Mouse (Mus musculus) neural tube, embryonic 13.5 days (tissue): ENCODE results near the gene Myocd. TPM values are rescaled to one million over a fixed set of nuclear protein-coding genes. Genes with fewer than 3 reads are reported as not detected.

Source experiments
- ATAC-seq: fragments of 200-750 bp; cut with Nextera tagmentation; 2 replicates; pipeline ENCODE4 v1.8.0; 2017; ENCODE audit warnings: low read depth, mild to moderate bottlenecking, moderate TSS enrichment, moderate library complexity
- H3K27ac ChIP-seq: fragments of 300-500 bp; sonication (generic); replicated peaks from 2 replicates; pipeline ENCODE4 v1.5.1; 2015; ENCODE audit warnings: moderate library complexity, mild to moderate bottlenecking, inconsistent platforms
- H3K27me3 ChIP-seq: fragments of 300-500 bp; sonication (generic); 2 replicates; pipeline ENCODE4 v1.6.1; 2015; ENCODE audit warnings: mild to moderate bottlenecking, inconsistent platforms
- H3K36me3 ChIP-seq: fragments of 300-500 bp; sonication (generic); 2 replicates; pipeline ENCODE4 v1.6.1; 2015; ENCODE audit warnings: mild to moderate bottlenecking, inconsistent platforms
- H3K4me1 ChIP-seq: fragments of 300-500 bp; sonication (generic); replicated peaks from 2 replicates; pipeline ENCODE4 v1.6.1; 2015; ENCODE audit warnings: inconsistent platforms
- H3K4me2 ChIP-seq: fragments of 300-500 bp; sonication (generic); 2 replicates; pipeline ENCODE4 v1.6.1; 2015; ENCODE audit warnings: inconsistent platforms, mild to moderate bottlenecking, moderate library complexity
- H3K4me3 ChIP-seq: fragments of 300-500 bp; sonication (generic); 2 replicates; pipeline ENCODE4 v1.5.1; 2015; ENCODE audit warnings: mild to moderate bottlenecking, inconsistent platforms
- H3K9ac ChIP-seq: fragments of 300-500 bp; sonication (generic); 2 replicates; pipeline ENCODE4 v1.6.1; 2015; ENCODE audit warnings: moderate library complexity, mild to moderate bottlenecking, inconsistent platforms
- H3K9me3 ChIP-seq: fragments of 300-500 bp; sonication (generic); 2 replicates; pipeline ENCODE4 v1.6.1; 2016; ENCODE audit warnings: inconsistent platforms
- WGBS: fragments of 180-500 bp; shearing (Covaris S2); methylation state at CpG from one replicate; pipeline ENCODE4 v1.1.7; 2015; 5-methylcytosine and 5-hydroxymethylcytosine counted together
- polyA plus RNA-seq: library from polyadenylated mRNA; unstranded; fragments of >200 nt; fragmentation: Nextera tagmentation; extraction: Ambion mirVana; gene quantifications from 2 replicates; pipeline ENCODE4 v1.2.1, GENCODE M21; 2015

The Myocd gene
- polyA plus RNA-seq, 1 experiment from 2014 or later: 1.0 TPM

DNA sequence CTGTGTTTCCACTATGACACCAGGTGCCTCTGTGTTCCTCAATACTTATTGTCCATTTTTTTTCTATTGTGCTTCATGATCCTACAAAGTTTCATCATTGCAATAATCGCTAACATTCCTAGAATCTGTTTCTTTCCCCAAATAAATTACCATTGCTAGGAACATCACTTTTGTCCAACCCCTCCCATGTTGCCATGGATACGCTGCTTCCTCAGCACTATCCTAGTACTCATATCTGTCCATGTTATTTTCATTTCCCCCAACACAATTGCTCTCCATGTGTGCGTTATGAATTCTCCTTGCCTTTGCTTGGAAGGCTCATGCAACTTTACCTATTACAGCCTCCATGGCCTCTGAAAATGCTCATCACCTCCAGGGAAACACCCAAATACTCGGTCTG lies 19.4 kb downstream of the Myocd start:
- WGBS: 93% methylated on average over 4 of the region's 4 CpGs

GRCm38 (mm10) chr11:65246301-65247054 lies 23.3 kb downstream of the Myocd start:
- WGBS: 84% methylated on average over 8 of the region's 8 CpGs
- Histone ChIP-seq H3K36me3 (no peaks in the 10 kb centered on the region), H3K4me2 (no peak overlapping the region), H3K9me3 (no peaks in the 10 kb centered on the region), H3K9ac (no peak overlapping the region), H3K4me1 (no peaks in the 10 kb centered on the region), H3K4me3 (no peak overlapping the region), H3K27me3 (no peaks in the 10 kb centered on the region), H3K27ac (no peak overlapping the region)
- no peak for ATAC-seq

More for the DNA sequence above, 19.4 kb downstream of the Myocd start:
- Histone ChIP-seq H3K9ac (no peak overlapping the region), H3K4me3 (no peak overlapping the region), H3K4me1 (no peaks in the 10 kb centered on the region), H3K9me3 (no peaks in the 10 kb centered on the region), H3K27ac (no peak overlapping the region), H3K36me3 (no peaks in the 10 kb centered on the region), H3K27me3 (no peaks in the 10 kb centered on the region), H3K4me2 (no peak overlapping the region)
- ATAC-seq: no peak

- H3K4me3 ChIP-seq: no peak overlapping the region
- H3K36me3 ChIP-seq: no peaks in the 10 kb centered on the region
- ATAC-seq: no peak
- no peaks in the 10 kb centered on the region for H3K4me1 ChIP-seq
- H3K27ac ChIP-seq: no peak overlapping the region
- no peak overlapping the region for H3K4me2 ChIP-seq
- no peaks in the 10 kb centered on the region for H3K27me3 ChIP-seq
- H3K9ac ChIP-seq: no peak overlapping the region
- H3K9me3 ChIP-seq: no peaks in the 10 kb centered on the region
- WGBS: 80% methylated on average over 3 of the region's 3 CpGs
Observed at GRCm38 (mm10) chr11:65243593-65243992, 26.2 kb downstream of the Myocd start.

DNA sequence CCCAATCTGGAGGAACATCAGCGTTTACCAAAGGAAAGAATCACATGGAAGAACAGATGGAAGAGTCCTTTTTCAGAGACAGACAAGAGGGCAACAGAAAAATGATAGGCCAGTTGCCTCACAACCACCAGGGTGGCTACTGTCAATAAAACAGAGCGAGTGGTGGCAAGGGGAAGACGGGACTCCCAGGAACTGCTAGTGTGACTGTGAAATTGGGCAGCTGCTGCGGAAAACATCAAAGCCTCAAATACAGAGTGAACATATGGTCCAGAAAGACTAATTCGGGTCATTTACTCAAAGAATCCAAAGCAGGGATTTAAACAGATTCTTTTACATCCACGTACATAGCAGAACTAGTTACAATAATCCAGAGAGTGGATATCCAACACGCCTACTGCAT lies 29.3 kb downstream of the Myocd start:
- Histone ChIP-seq H3K36me3 (no peaks in the 10 kb centered on the region), H3K9me3 (no peaks in the 10 kb centered on the region), H3K9ac (no peak overlapping the region), H3K27me3 (no peaks in the 10 kb centered on the region), H3K4me2 (no peak overlapping the region), H3K4me1 (no peaks in the 10 kb centered on the region), H3K4me3 (no peak overlapping the region), H3K27ac (no peak overlapping the region)
- 65% methylated on average over 7 of the region's 7 CpGs for WGBS
- no peak for ATAC-seq

GRCm38 (mm10) chr11:65237896-65238295 lies 31.9 kb downstream of the Myocd start:
- Histone ChIP-seq H3K27ac (no peak overlapping the region), H3K4me2 (no peak overlapping the region), H3K36me3 (no peaks in the 10 kb centered on the region), H3K9me3 (no peaks in the 10 kb centered on the region), H3K4me3 (no peak overlapping the region), H3K9ac (no peak overlapping the region), H3K27me3 (no peaks in the 10 kb centered on the region), H3K4me1 (no peaks in the 10 kb centered on the region)
- no peak for ATAC-seq
- 67% methylated on average over 3 of the region's 3 CpGs for WGBS

DNA sequence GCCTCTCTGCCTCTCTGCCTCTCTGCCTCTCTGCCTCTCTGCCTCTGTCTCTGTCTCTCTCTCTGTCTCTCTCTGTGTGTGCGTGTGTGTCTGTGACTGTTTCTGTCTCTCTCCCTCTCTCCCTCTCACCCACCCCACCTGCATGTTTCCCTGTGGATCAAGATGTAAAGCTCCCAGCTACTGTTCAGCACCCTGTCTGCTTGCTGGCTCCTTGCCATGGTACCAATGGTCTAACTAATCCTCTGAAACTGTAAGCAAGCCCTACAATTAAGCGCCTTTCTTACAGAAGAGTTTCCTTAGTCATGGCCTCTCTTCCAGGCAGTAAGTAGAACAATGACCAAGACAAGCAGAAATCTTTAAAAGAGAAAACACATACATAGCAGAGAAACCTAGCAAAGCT lies 32.9 kb downstream of the Myocd start:
- WGBS: 89% methylated on average over 2 of the region's 2 CpGs
- no peaks in the 10 kb centered on the region for H3K27me3 ChIP-seq
- no peak overlapping the region for H3K27ac ChIP-seq
- ATAC-seq: no peak
- no peaks in the 10 kb centered on the region for H3K4me1 ChIP-seq
- H3K9me3 ChIP-seq: no peaks in the 10 kb centered on the region
- no peak overlapping the region for H3K9ac ChIP-seq
- H3K4me3 ChIP-seq: no peak overlapping the region
- no peaks in the 10 kb centered on the region for H3K36me3 ChIP-seq
- H3K4me2 ChIP-seq: no peak overlapping the region

DNA sequence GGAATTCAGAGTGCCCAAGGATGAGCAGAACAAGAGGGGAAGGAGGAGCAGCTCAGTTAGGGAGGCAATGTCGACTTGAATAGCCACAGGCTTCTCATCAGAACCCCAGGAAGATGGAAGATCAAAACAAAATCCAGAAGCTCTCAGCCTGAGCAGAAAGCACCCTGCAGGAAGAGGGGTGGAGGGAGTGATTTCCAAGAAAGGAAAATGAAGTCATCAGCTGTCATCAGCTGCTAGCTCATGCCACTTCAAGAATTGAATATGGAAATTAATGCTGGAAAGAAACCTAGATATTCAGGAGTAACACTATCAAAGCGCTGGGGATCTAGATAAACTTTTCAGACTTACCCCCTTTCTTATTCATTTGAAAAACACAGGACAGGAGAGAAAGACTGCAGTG lies 34.4 kb downstream of the Myocd start:
- no peak overlapping the region for H3K27ac ChIP-seq
- no peak for ATAC-seq

DNA sequence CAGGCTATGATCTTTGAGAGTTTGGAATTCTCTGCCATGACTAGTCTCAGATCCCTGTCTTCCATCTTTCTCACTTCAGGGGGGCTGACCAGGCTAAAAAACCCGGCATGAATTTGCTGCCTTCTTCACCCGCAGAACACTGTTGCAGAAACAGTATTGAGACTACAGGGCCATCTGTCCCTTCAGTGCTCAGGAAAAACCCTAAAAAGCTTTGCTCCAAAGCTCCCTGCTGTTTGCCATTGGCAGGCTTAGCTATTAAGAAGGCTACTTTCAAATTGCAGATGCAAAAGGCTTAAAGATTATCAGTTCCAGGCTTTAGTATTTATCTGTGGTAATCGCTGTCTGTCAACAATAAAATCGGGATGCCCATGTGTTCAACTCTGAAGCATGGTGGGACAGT lies 38.0 kb downstream of the Myocd start:
- WGBS: 85% methylated on average over 4 of the region's 4 CpGs
- no peak overlapping the region for H3K4me2 ChIP-seq
- no peak overlapping the region for H3K27ac ChIP-seq
- ATAC-seq: no peak
- no peak overlapping the region for H3K4me3 ChIP-seq
- H3K27me3 ChIP-seq: no peaks in the 10 kb centered on the region
- H3K4me1 ChIP-seq: peaks cover 4% of the 10 kb centered on the region; the same call in 1 of the 2 replicates
- H3K9ac ChIP-seq: no peak overlapping the region
- H3K9me3 ChIP-seq: no peaks in the 10 kb centered on the region
- H3K36me3 ChIP-seq: no peaks in the 10 kb centered on the region

More for the DNA sequence above, 34.4 kb downstream of the Myocd start:
- H3K9me3 ChIP-seq: no peaks in the 10 kb centered on the region
- H3K27me3 ChIP-seq: no peaks in the 10 kb centered on the region
- H3K4me3 ChIP-seq: no peak overlapping the region
- no peak overlapping the region for H3K9ac ChIP-seq
- no peaks in the 10 kb centered on the region for H3K4me1 ChIP-seq
- no peak overlapping the region for H3K4me2 ChIP-seq
- 36% methylated on average over 2 of the region's 2 CpGs for WGBS
- no peaks in the 10 kb centered on the region for H3K36me3 ChIP-seq

- no peak for ATAC-seq
Observed at GRCm38 (mm10) chr11:65226766-65227165, 43.0 kb downstream of the Myocd start.

DNA sequence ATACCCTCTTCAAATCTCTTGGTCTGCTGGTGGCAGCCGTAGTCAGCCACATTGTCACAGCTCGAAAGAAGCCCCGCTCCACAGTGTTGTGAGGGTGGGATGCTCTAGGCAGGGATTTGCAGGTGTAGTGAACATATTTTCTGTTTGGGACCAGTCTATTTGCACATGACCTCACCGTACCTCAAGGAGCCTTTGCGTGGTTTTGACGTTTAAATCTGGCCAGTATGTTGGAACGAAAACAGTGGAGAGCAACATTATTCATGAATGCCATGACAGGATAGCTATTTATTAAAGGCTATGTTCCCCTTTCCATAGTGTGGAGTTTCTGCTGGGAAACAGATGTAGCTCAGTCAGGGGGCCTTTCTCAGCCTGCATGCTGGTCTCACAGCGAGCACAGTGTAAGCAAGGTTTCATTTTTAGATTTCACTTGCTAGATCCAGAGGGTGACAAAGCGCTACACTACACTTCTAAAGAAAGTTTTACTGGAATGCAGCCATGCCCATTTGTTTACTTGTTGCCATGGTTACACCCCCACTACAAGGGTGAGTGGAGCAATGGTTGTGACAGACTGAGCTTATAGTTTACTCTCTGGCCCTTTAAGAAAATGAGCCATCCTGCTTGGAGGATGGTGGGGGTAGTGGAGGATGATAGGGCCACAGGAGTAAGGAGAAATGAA lies 54.7 kb downstream of the Myocd start:
- Histone ChIP-seq H3K9me3 (no peaks in the 10 kb centered on the region), H3K4me1 (peaks cover 10% of the 10 kb centered on the region; the same call in 1 of the 2 replicates), H3K27ac (no peak overlapping the region), H3K4me3 (no peak overlapping the region), H3K4me2 (peak overlapping the region; percentile 13; the same call in 1 of the 2 replicates), H3K9ac (no peak overlapping the region), H3K36me3 (no peaks in the 10 kb centered on the region), H3K27me3 (no peaks in the 10 kb centered on the region)
- 60% methylated on average over 9 of the region's 9 CpGs for WGBS
- no peak for ATAC-seq

More at GRCm38 (mm10) chr11:65226766-65227165, 43.0 kb downstream of the Myocd start:
- peaks cover 19% of the 10 kb centered on the region; the same call in 1 of the 2 replicates for H3K4me1 ChIP-seq
- no peaks in the 10 kb centered on the region for H3K36me3 ChIP-seq
- H3K9me3 ChIP-seq: no peaks in the 10 kb centered on the region
- 0 out of 2 replicates have a peak overlapping the region, but pooled peaks have one; percentile 15 for H3K27ac ChIP-seq
- no peak overlapping the region for H3K4me2 ChIP-seq
- H3K27me3 ChIP-seq: no peaks in the 10 kb centered on the region
- no peak overlapping the region for H3K9ac ChIP-seq
- no peak overlapping the region for H3K4me3 ChIP-seq
- 38% methylated on average over 10 of the region's 10 CpGs for WGBS

DNA sequence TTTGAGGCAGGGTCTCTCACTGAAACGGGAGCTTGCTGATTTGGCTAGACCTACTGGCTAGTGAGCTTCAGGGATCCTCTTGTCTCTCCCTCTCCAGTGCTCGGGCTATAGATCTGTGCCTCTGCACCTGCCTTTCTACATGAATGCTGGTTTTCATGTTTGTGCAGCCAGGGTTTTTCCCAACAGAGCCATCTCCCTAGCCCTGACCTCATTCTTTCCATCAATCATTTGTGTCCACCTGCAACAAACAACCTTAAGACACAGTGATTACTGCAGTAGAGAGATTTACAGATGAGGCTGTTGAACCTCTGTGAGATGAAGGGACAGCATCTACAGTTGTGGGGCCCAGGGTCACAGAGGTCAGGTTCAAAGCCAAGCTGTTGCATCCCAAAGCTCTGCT lies 56.0 kb downstream of the Myocd start:
- Histone ChIP-seq H3K4me1 (peaks cover 10% of the 10 kb centered on the region; the same call in 1 of the 2 replicates), H3K4me2 (no peak overlapping the region), H3K9me3 (no peaks in the 10 kb centered on the region), H3K27me3 (no peaks in the 10 kb centered on the region), H3K36me3 (no peaks in the 10 kb centered on the region), H3K9ac (no peak overlapping the region), H3K27ac (no peak overlapping the region), H3K4me3 (no peak overlapping the region)
- ATAC-seq: no peak
- WGBS: 83% methylated on average over 2 of the region's 2 CpGs

- Histone ChIP-seq H3K27me3 (no peaks in the 10 kb centered on the region), H3K9ac (no peak overlapping the region), H3K9me3 (no peaks in the 10 kb centered on the region), H3K4me3 (no peak overlapping the region), H3K4me1 (peaks cover 10% of the 10 kb centered on the region; the same call in 1 of the 2 replicates), H3K27ac (no peak overlapping the region), H3K36me3 (no peaks in the 10 kb centered on the region), H3K4me2 (no peak overlapping the region)
- WGBS: 78% methylated on average over 6 of the region's 6 CpGs
- no peak for ATAC-seq
Observed at GRCm38 (mm10) chr11:65211701-65212100, 58.1 kb downstream of the Myocd start.
